Mouse (Mus musculus) midbrain, embryonic 12.5 days (tissue): Measurements from ENCODE around the gene Cpt1c. TPM values are rescaled to one million over a fixed set of nuclear protein-coding genes. Genes with fewer than 3 reads are reported as not detected.

Source experiments
- microRNA-seq: library from miRNA; unstranded; fragments of <30 nt; microRNA quantifications from one replicate; pipeline ENCODE4, GENCODE M21; 2017
- polyA plus RNA-seq: library from polyadenylated mRNA; unstranded; fragments of >200 nt; fragmentation: Nextera tagmentation; extraction: Ambion mirVana; gene quantifications from 2 replicates; pipeline ENCODE4 v1.2.1, GENCODE M21; 2016

Cpt1c gene
- polyA plus RNA-seq, 1 experiment from 2014 or later: 43.7 TPM

Small RNA genes within 50 kb of the gene (microRNA-seq; reads per million reads assigned to microRNA genes)
- 1.4 reads per million for gene Mir7054

Other genes starting within 250 kb of the Cpt1c start
- gene Vrk3, start 226.4 kb downstream of the Cpt1c start, polyA plus RNA-seq: 38.4 and 43.7 TPM in 2 replicates
- gene Zfp473, start 223.8 kb downstream of the Cpt1c start, polyA plus RNA-seq: 2.9 and 3.5 TPM in 2 replicates
- gene Nup62, start 158.8 kb downstream of the Cpt1c start, polyA plus RNA-seq: 84.9 and 93.4 TPM in 2 replicates
- 1.4 TPM in 2 replicates for gene Il4i1, start 158.5 kb downstream of the Cpt1c start, polyA plus RNA-seq
- 5.6 and 6.3 TPM in 2 replicates for gene Atf5, start 158.2 kb downstream of the Cpt1c start, polyA plus RNA-seq
- 92.0 and 99.2 TPM in 2 replicates for gene Akt1s1, start 125.9 kb downstream of the Cpt1c start, polyA plus RNA-seq
- gene Tbc1d17, start 125.8 kb downstream of the Cpt1c start, polyA plus RNA-seq: 97.5 and 101 TPM in 2 replicates
- gene Pnkp, start 117.7 kb downstream of the Cpt1c start, polyA plus RNA-seq: 36.4 and 44.0 TPM in 2 replicates
- 605 and 652 TPM in 2 replicates for gene Ptov1, start 105.1 kb downstream of the Cpt1c start, polyA plus RNA-seq
- gene Med25, start 82.1 kb downstream of the Cpt1c start, polyA plus RNA-seq: 177 and 180 TPM in 2 replicates
- 25.8 and 29.7 TPM in 2 replicates for gene Fuz, start 78.8 kb downstream of the Cpt1c start, polyA plus RNA-seq
- gene Ap2a1, start 45.4 kb downstream of the Cpt1c start, polyA plus RNA-seq: 91.0 and 92.9 TPM in 2 replicates
- gene Tsks, start 31.6 kb downstream of the Cpt1c start, polyA plus RNA-seq: 0.20 TPM in 1 of 2 replicates, not detected in the other
- gene Prmt1, start 11.7 kb upstream of the Cpt1c start, polyA plus RNA-seq: 643 and 658 TPM in 2 replicates
- gene Irf3, start 22.8 kb upstream of the Cpt1c start, polyA plus RNA-seq: 66.7 and 70.6 TPM in 2 replicates
- gene Bcl2l12, start 23.9 kb upstream of the Cpt1c start, polyA plus RNA-seq: 50.5 and 54.7 TPM in 2 replicates
- gene Scaf1, start 41.5 kb upstream of the Cpt1c start, polyA plus RNA-seq: 48.1 and 52.4 TPM in 2 replicates
- 15.6 and 17.3 TPM in 2 replicates for gene Rras, start 43.1 kb upstream of the Cpt1c start, polyA plus RNA-seq
- gene Prr12, start 78.0 kb upstream of the Cpt1c start, polyA plus RNA-seq: 13.7 and 14.1 TPM in 2 replicates
- 53.6 and 54.6 TPM in 2 replicates for gene Nosip, start 87.6 kb upstream of the Cpt1c start, polyA plus RNA-seq
- gene Prrg2, start 87.8 kb upstream of the Cpt1c start, polyA plus RNA-seq: 15.9 and 17.8 TPM in 2 replicates
- 106 and 151 TPM in 2 replicates for gene Rcn3, start 117.4 kb upstream of the Cpt1c start, polyA plus RNA-seq
- 17.3 and 25.9 TPM in 2 replicates for gene Fcgrt, start 129.0 kb upstream of the Cpt1c start, polyA plus RNA-seq
- gene Rps11, start 149.6 kb upstream of the Cpt1c start, polyA plus RNA-seq: 1,160 and 1,195 TPM in 2 replicates
- gene Rpl13a, start 153.9 kb upstream of the Cpt1c start, polyA plus RNA-seq: 1,022 and 1,026 TPM in 2 replicates
- gene Gm45713, start 161.4 kb upstream of the Cpt1c start, polyA plus RNA-seq: 0.25 and 0.45 TPM in 2 replicates
- 0.64 and 1.2 TPM in 2 replicates for gene Flt3l, start 161.6 kb upstream of the Cpt1c start, polyA plus RNA-seq
- 92.3 and 103 TPM in 2 replicates for gene Pih1d1, start 179.5 kb upstream of the Cpt1c start, polyA plus RNA-seq
- gene Aldh16a1, start 179.7 kb upstream of the Cpt1c start, polyA plus RNA-seq: 38.0 and 39.4 TPM in 2 replicates
- 0.61 and 1.0 TPM in 2 replicates for gene Slc17a7, start 189.1 kb upstream of the Cpt1c start, polyA plus RNA-seq
- not detected in 2 replicates for gene Gfy, start 204.7 kb upstream of the Cpt1c start, polyA plus RNA-seq
- gene Pth2, start 206.1 kb upstream of the Cpt1c start, polyA plus RNA-seq: 1.3 and 2.4 TPM in 2 replicates
- 0.63 and 0.75 TPM in 2 replicates for gene Ccdc155, start 230.0 kb upstream of the Cpt1c start, polyA plus RNA-seq
- 1.0 and 1.4 TPM in 2 replicates for gene Dkkl1, start 237.3 kb upstream of the Cpt1c start, polyA plus RNA-seq
- 237 and 248 TPM in 2 replicates for gene Tead2, start 240.9 kb upstream of the Cpt1c start, polyA plus RNA-seq